Mouse (Mus musculus) CH12.LX (cell line): ENCODE results near the gene Ccng2. TPM values are rescaled to one million over a fixed set of nuclear protein-coding genes. Genes with fewer than 3 reads are reported as not detected.

ENCODE experiments used
- DNase-seq: peaks from one replicate; pipeline ENCODE4 v3.0.0-alpha.2; 2013; ENCODE audit errors: extremely low read depth
- H3K27ac ChIP-seq: 2 replicates; pipeline ENCODE4 v1.5.1; 2012; ENCODE audit warnings: low read depth, mild to moderate bottlenecking, control low read depth, moderate library complexity; ENCODE audit not compliant: insufficient read depth
- H3K27me3 ChIP-seq: replicated peaks from 2 replicates; pipeline ENCODE3; 2012; ENCODE audit warnings: inconsistent platforms
- H3K36me3 ChIP-seq, 2 experiments: replicated peaks in 1 of 2; 2 replicates each; pipeline versions ENCODE3 to v1.6.1; 2012; ENCODE audit warnings: inconsistent platforms in 1 of 2, low read length in 1 of 2, mild to moderate bottlenecking in 1 of 2, mixed read lengths in 1 of 2, moderate library complexity in 1 of 2; ENCODE audit not compliant: control insufficient read depth in 1 of 2, insufficient read depth in 1 of 2
- H3K4me1 ChIP-seq, 2 experiments: 2 replicates each; pipeline ENCODE4 v1.6.1; 2012; ENCODE audit warnings: inconsistent platforms in 1 of 2, moderate library complexity in 1 of 2; ENCODE audit not compliant: insufficient read depth in 2 of 2, control insufficient read depth in 1 of 2
- H3K4me2 ChIP-seq: 2 replicates; pipeline ENCODE4 v1.6.1; 2012; ENCODE audit warnings: low read depth, mild to moderate bottlenecking, control low read depth; ENCODE audit not compliant: poor library complexity, insufficient read depth, severe bottlenecking
- H3K4me3 ChIP-seq, 3 experiments: fragments of 150-350 bp in 1 of 3; sonication (generic) in 1 of 3; replicated peaks in 1 of 3; 2 replicates each; pipeline versions ENCODE3 to v1.5.1; 2011 to 2012; ENCODE audit warnings: low read depth in 2 of 3, low read length in 2 of 3, mild to moderate bottlenecking in 2 of 3, moderate library complexity in 2 of 3, control low read depth in 1 of 3, improper control_type of control experiment in 1 of 3, inconsistent platforms in 1 of 3, mixed read lengths in 1 of 3; ENCODE audit not compliant: poor library complexity in 1 of 3
- H3K79me2 ChIP-seq: replicated peaks from 2 replicates; pipeline ENCODE4 v1.6.1; 2012; ENCODE audit warnings: mild to moderate bottlenecking, moderate library complexity; ENCODE audit not compliant: control insufficient read depth, poor library complexity, insufficient read depth, severe bottlenecking; ENCODE audit errors: extremely low read depth
- H3K9ac ChIP-seq: 2 replicates; pipeline ENCODE4 v1.6.1; 2012; ENCODE audit warnings: low read depth, mild to moderate bottlenecking, control low read depth, moderate library complexity; ENCODE audit not compliant: insufficient read depth
- H3K9me3 ChIP-seq: replicated peaks from 2 replicates; pipeline ENCODE3; 2012; ENCODE audit warnings: low read length, inconsistent platforms, mixed read lengths
- BHLHE40 ChIP-seq: IDR thresholded peaks from 2 replicates; pipeline ENCODE4 v1.6.1; 2011; ENCODE audit warnings: mild to moderate bottlenecking, low read depth, low read length, improper control_type of control experiment
- CHD1 ChIP-seq: IDR thresholded peaks from 2 replicates; pipeline ENCODE4 v1.6.1; 2012; ENCODE audit warnings: low read depth, low read length, improper control_type of control experiment, inconsistent platforms
- CHD2 ChIP-seq: IDR thresholded peaks from 2 replicates; pipeline ENCODE4 v1.6.1; 2011; ENCODE audit warnings: low read length, improper control_type of control experiment
- CTCF ChIP-seq, 2 experiments: IDR thresholded peaks in 1 of 2; conservative IDR thresholded peaks in 1 of 2; 2 replicates each; pipeline ENCODE4 v1.5.1; 2011 to 2012; ENCODE audit warnings: low read depth in 2 of 2, low read length in 2 of 2, improper control_type of control experiment in 1 of 2, inconsistent platforms in 1 of 2, mild to moderate bottlenecking in 1 of 2, moderate library complexity in 1 of 2
- E2F4 ChIP-seq: IDR thresholded peaks from 2 replicates; pipeline ENCODE4 v1.6.1; 2011; ENCODE audit warnings: low read depth, low read length, improper control_type of control experiment; ENCODE audit not compliant: insufficient replicate concordance
- ELF1 ChIP-seq: IDR thresholded peaks from 2 replicates; pipeline ENCODE4 v1.6.1; 2014; ENCODE audit warnings: low read depth, mild to moderate bottlenecking, inconsistent platforms, low read length, improper control_type of control experiment
- EP300 ChIP-seq: IDR thresholded peaks from 2 replicates; pipeline ENCODE4 v1.6.1; 2011; ENCODE audit warnings: low read length, improper control_type of control experiment
- ETS1 ChIP-seq: conservative IDR thresholded peaks from 2 replicates; pipeline ENCODE4 v1.6.1; 2012; ENCODE audit warnings: low read depth, mild to moderate bottlenecking, inconsistent platforms, low read length, improper control_type of control experiment, moderate library complexity
- GABPA ChIP-seq: IDR thresholded peaks from 2 replicates; pipeline ENCODE4 v1.6.1; 2012; ENCODE audit warnings: low read depth, low read length, improper control_type of control experiment, inconsistent platforms; ENCODE audit not compliant: insufficient replicate concordance
- HCFC1 ChIP-seq: IDR thresholded peaks from 2 replicates; pipeline ENCODE4 v1.6.1; 2012; ENCODE audit warnings: low read depth, mild to moderate bottlenecking, inconsistent platforms, low read length, improper control_type of control experiment
- IRF4 ChIP-seq: IDR thresholded peaks from 2 replicates; pipeline ENCODE4 v1.6.1; 2014; ENCODE audit warnings: low read depth, mild to moderate bottlenecking, inconsistent platforms, low read length, improper control_type of control experiment
- JUN ChIP-seq: IDR thresholded peaks from 2 replicates; pipeline ENCODE4 v1.6.1; 2011; ENCODE audit warnings: low read depth, mild to moderate bottlenecking, low read length, improper control_type of control experiment, moderate library complexity; ENCODE audit not compliant: insufficient read depth
- JUND ChIP-seq: conservative IDR thresholded peaks from 2 replicates; pipeline ENCODE4 v1.6.1; 2011; ENCODE audit warnings: low read depth, low read length, improper control_type of control experiment
- KAT2A ChIP-seq: IDR thresholded peaks from 2 replicates; pipeline ENCODE4 v1.6.1; 2012; ENCODE audit warnings: low read length, improper control_type of control experiment, inconsistent platforms; ENCODE audit not compliant: insufficient replicate concordance
- MAFK ChIP-seq: IDR thresholded peaks from 2 replicates; pipeline ENCODE4 v1.6.1; 2011; ENCODE audit warnings: low read length, improper control_type of control experiment; ENCODE audit not compliant: insufficient replicate concordance
- MAX ChIP-seq: IDR thresholded peaks from 2 replicates; pipeline ENCODE4 v1.6.1; 2011; ENCODE audit warnings: low read length, improper control_type of control experiment
- MAZ ChIP-seq: IDR thresholded peaks from 2 replicates; pipeline ENCODE4 v1.6.1; 2012; ENCODE audit warnings: low read depth, mild to moderate bottlenecking, inconsistent platforms, low read length, improper control_type of control experiment, moderate library complexity
- MEF2A ChIP-seq: IDR thresholded peaks from 2 replicates; pipeline ENCODE4 v1.6.1; 2014; ENCODE audit warnings: low read depth, mild to moderate bottlenecking, inconsistent platforms, low read length, improper control_type of control experiment, borderline replicate concordance
- MXI1 ChIP-seq: IDR thresholded peaks from 2 replicates; pipeline ENCODE4 v1.6.1; 2011; ENCODE audit warnings: mild to moderate bottlenecking, low read depth, low read length, improper control_type of control experiment
- MYC ChIP-seq: IDR thresholded peaks from 2 replicates; pipeline ENCODE4 v1.6.1; 2011; ENCODE audit warnings: low read depth, mild to moderate bottlenecking, improper control_type of control experiment, low read length
- NRF1 ChIP-seq: IDR thresholded peaks from 2 replicates; pipeline ENCODE4 v1.6.1; 2014; ENCODE audit warnings: low read depth, mild to moderate bottlenecking, inconsistent platforms, low read length, improper control_type of control experiment, moderate library complexity
- PAX5 ChIP-seq: IDR thresholded peaks from 2 replicates; pipeline ENCODE4 v1.6.1; 2012; ENCODE audit warnings: low read length, inconsistent platforms, mixed read lengths
- POLR2A ChIP-seq: IDR thresholded peaks from 2 replicates; pipeline ENCODE4 v1.6.1; 2011; ENCODE audit warnings: low read depth, mild to moderate bottlenecking, improper control_type of control experiment, low read length
- POLR2AphosphoS2 ChIP-seq: IDR thresholded peaks from 2 replicates; pipeline ENCODE4 v1.6.1; 2011; ENCODE audit warnings: low read depth, low read length, improper control_type of control experiment
- RAD21 ChIP-seq: IDR thresholded peaks from 2 replicates; pipeline ENCODE4 v1.6.1; 2011; ENCODE audit warnings: low read depth, mild to moderate bottlenecking, low read length, improper control_type of control experiment, moderate library complexity
- RCOR1 ChIP-seq: conservative IDR thresholded peaks from 2 replicates; pipeline ENCODE4 v1.6.1; 2012; ENCODE audit warnings: low read depth, mild to moderate bottlenecking, inconsistent platforms, low read length, improper control_type of control experiment
- SIN3A ChIP-seq: IDR thresholded peaks from 2 replicates; pipeline ENCODE4 v1.6.1; 2012; ENCODE audit warnings: low read length, improper control_type of control experiment, inconsistent platforms
- SMC3 ChIP-seq: IDR thresholded peaks from 2 replicates; pipeline ENCODE4 v1.6.1; 2011; ENCODE audit warnings: low read depth, low read length, improper control_type of control experiment
- TBP ChIP-seq: conservative IDR thresholded peaks from 2 replicates; pipeline ENCODE4 v1.6.1; 2011; ENCODE audit warnings: low read depth, low read length, improper control_type of control experiment
- TCF12 ChIP-seq: IDR thresholded peaks from 2 replicates; pipeline ENCODE4 v1.6.1; 2014; ENCODE audit warnings: low read depth, mild to moderate bottlenecking, inconsistent platforms, low read length, improper control_type of control experiment
- UBTF ChIP-seq: IDR thresholded peaks from 2 replicates; pipeline ENCODE4 v1.6.1; 2012; ENCODE audit warnings: low read depth, mild to moderate bottlenecking, inconsistent platforms, low read length, improper control_type of control experiment, moderate library complexity
- USF1 ChIP-seq: IDR thresholded peaks from 2 replicates; pipeline ENCODE4 v1.6.1; 2014; ENCODE audit warnings: low read depth, mild to moderate bottlenecking, inconsistent platforms, low read length, improper control_type of control experiment
- USF2 ChIP-seq: conservative IDR thresholded peaks from 2 replicates; pipeline ENCODE4 v1.6.1; 2011; ENCODE audit warnings: low read depth, low read length, improper control_type of control experiment
- ZC3H11A ChIP-seq: IDR thresholded peaks from 2 replicates; pipeline ENCODE4 v1.6.1; 2012; ENCODE audit warnings: low read depth, mild to moderate bottlenecking, inconsistent platforms, low read length, improper control_type of control experiment
- ZKSCAN1 ChIP-seq: IDR thresholded peaks from 2 replicates; pipeline ENCODE4 v1.6.1; 2012; ENCODE audit warnings: low read depth, inconsistent platforms, low read length, improper control_type of control experiment, borderline replicate concordance
- ZNF384 ChIP-seq: IDR thresholded peaks from 2 replicates; pipeline ENCODE4 v1.6.1; 2012; ENCODE audit warnings: low read depth, low read length, improper control_type of control experiment, inconsistent platforms
- dilution Hi-C: fragments of 300-500 bp; cut with MboI; formaldehyde crosslinking; loops from 2 replicates; pipeline ENCODE4 v1.14.3; 2020; ENCODE audit warnings: low sequenced_read_pairs; ENCODE audit not compliant: extremely low pct_unique_long_range_greater_than_20kb, extremely low pct_ligation_motif_present
- in situ Hi-C: fragments of 300-500 bp; cut with MboI; formaldehyde crosslinking; loops from 3 replicates; pipeline ENCODE4 v1.14.3; 2019; ENCODE audit warnings: low sequenced_read_pairs, low pct_ligation_motif_present, low pct_unique_long_range_greater_than_20kb, mixed read lengths
- polyA plus RNA-seq: library from polyadenylated mRNA; unstranded; fragments of >175 nt; gene quantifications from 2 replicates; pipeline ENCODE4 v1.2.1, GENCODE M21; 2012; ENCODE audit warnings: low read depth; ENCODE audit not compliant: insufficient read length
- total RNA-seq, 2 experiments: library from RNA; depleted of rRNA; stranded (reverse); fragments of 300-350 nt in 1 of 2; fragments of >200 nt in 1 of 2; gene quantifications; 2 replicates each; pipeline ENCODE4 v1.2.3; 2012 to 2014

Ccng2 gene
- total RNA-seq (2012; rRNA removed): 6.2 and 16.7 TPM in 2 replicates
- total RNA-seq (2014; rRNA removed): 20.8 and 23.1 TPM in 2 replicates
- polyA plus RNA-seq: 5.8 and 6.2 TPM in 2 replicates

- peaks cover 8 to 26% of the 10 kb centered on the region in 2 experiments for H3K4me1 ChIP-seq
- H3K9ac ChIP-seq: peak within 1 kb of the TSS; percentile 98
- H3K4me2 ChIP-seq: peak within 1 kb of the TSS; percentile 88
- in situ Hi-C loops: loop anchor here (5.0 kb wide), 3 partner anchors 35 to 175 kb away; partner anchors contain the start of gene Sept11
- no peaks in the 10 kb centered on the region for H3K9me3 ChIP-seq
- H3K79me2 ChIP-seq: no peaks in the 10 kb centered on the region; the same call in 1 of the 2 replicates
- DNase-seq: peak; percentile 99
- H3K36me3 ChIP-seq: peaks cover 10 to 15% of the 10 kb centered on the region in 2 experiments
- peak within 1 kb of the TSS; percentile 81 to 90 (median 84) for H3K4me3 ChIP-seq
- H3K27ac ChIP-seq: peak within 1 kb of the TSS; percentile 83
- dilution Hi-C loops: no loop called here
- H3K27me3 ChIP-seq: no peaks in the 10 kb centered on the region
- peak; percentile 90 for TF ChIP-seq KAT2A
- TF ChIP-seq POLR2A: peak; percentile 86
- TF ChIP-seq BHLHE40: 0 out of 2 replicates have a peak, but pooled peaks have one; percentile 48
- no peak; the same call in 1 of the 2 replicates for TF ChIP-seq ZKSCAN1
- TF ChIP-seq SMC3: peak; percentile 17; the same call in 1 of the 2 replicates
- peak; percentile 82 for TF ChIP-seq MAX
- TF ChIP-seq ETS1: no peak; the same call in 1 of the 2 replicates
- TF ChIP-seq JUN: no peak
- peak; percentile 87 for TF ChIP-seq TCF12
- TF ChIP-seq CHD2: peak; percentile 76; the same call in 1 of the 2 replicates
- 0 out of 2 replicates have a peak, but pooled peaks have one; percentile 12 for TF ChIP-seq RCOR1
- TF ChIP-seq ZC3H11A: no peak
- no peak for TF ChIP-seq EP300
- peak; percentile 75; the same call in 1 of the 2 replicates for TF ChIP-seq TBP
- 0 out of 2 replicates have a peak, but pooled peaks have one; percentile 8 for TF ChIP-seq MEF2A
- 0 out of 2 replicates have a peak, but pooled peaks have one; percentile 3 for TF ChIP-seq USF2
- TF ChIP-seq CHD1: no peak; the same call in 1 of the 2 replicates
- peak; percentile 90 for TF ChIP-seq ELF1
- peak; percentile 99 for TF ChIP-seq SIN3A
- TF ChIP-seq E2F4: peak; percentile 91; the same call in 1 of the 2 replicates
- peak; percentile 90 for TF ChIP-seq NRF1
- TF ChIP-seq MXI1: peak; percentile 68
- no peak for TF ChIP-seq ZNF384
- 0 out of 2 replicates have a peak, but pooled peaks have one; percentile 6 for TF ChIP-seq MYC
- peak; percentile 50 for TF ChIP-seq USF1
- TF ChIP-seq PAX5: no peak
- no peak for TF ChIP-seq POLR2AphosphoS2
- no peak for TF ChIP-seq MAFK
- TF ChIP-seq RAD21: no peak; the same call in 1 of the 2 replicates
- TF ChIP-seq HCFC1: peak; percentile 63
- TF ChIP-seq UBTF: 0 out of 2 replicates have a peak, but pooled peaks have one; percentile 60
- no peak for TF ChIP-seq CTCF (conservative IDR thresholded peaks at IDR 0.05 in 1 of 2, IDR thresholded peaks at IDR 0.05 in 1 of 2; ENCODE audit: low read depth in 2 of 2, low read length in 2 of 2)
- TF ChIP-seq JUND: no peak
- TF ChIP-seq MAZ: no peak; the same call in 1 of the 2 replicates
- no peak for TF ChIP-seq GABPA
- peak; percentile 30; the same call in 1 of the 2 replicates for TF ChIP-seq IRF4
Observed at GRCm38 (mm10) chr5:93266883-93267704, at the start of gene Ccng2. Gene Ccng2, plus strand, starts transcription at chr5:93267257.
